Mouse (Mus musculus) myocyte (in vitro differentiated cells): ENCODE results near the gene Cask.
"Not testable (repeated sequence)": the region's sequence is repeated elsewhere in the genome, so short reads cannot be mapped to it uniquely, and the experiment has no call there.

Experiments used
- CEBPB ChIP-seq: IDR thresholded peaks from 2 replicates; pipeline ENCODE4 v1.6.1; 2011; ENCODE audit warnings: mild to moderate bottlenecking, moderate library complexity; ENCODE audit not compliant: poor library complexity, insufficient read depth, severe bottlenecking
- E2F4 ChIP-seq: IDR thresholded peaks from one replicate; pipeline ENCODE4 v1.6.1; 2011; ENCODE audit warnings: mild to moderate bottlenecking, control low read depth, moderate library complexity; ENCODE audit not compliant: insufficient read depth
- MYOD1 ChIP-seq, 3 experiments: IDR thresholded peaks; one replicate each; pipeline ENCODE4 v1.6.1; 2011; ENCODE audit warnings: control low read depth in 2 of 3, low read depth in 2 of 3, mild to moderate bottlenecking in 2 of 3, moderate library complexity in 1 of 3; ENCODE audit not compliant: insufficient read length in 2 of 3, control insufficient read depth in 1 of 3
- MYOG ChIP-seq, 3 experiments: IDR thresholded peaks; one replicate each; pipeline ENCODE4 v1.6.1; 2011; ENCODE audit warnings: control low read depth in 2 of 3, low read depth in 2 of 3, mild to moderate bottlenecking in 2 of 3; ENCODE audit not compliant: insufficient read length in 2 of 3, control insufficient read depth in 1 of 3, insufficient read depth in 1 of 3
- POLR2A ChIP-seq: IDR thresholded peaks from one replicate; pipeline ENCODE4 v1.6.1; 2011; ENCODE audit warnings: low read depth, mild to moderate bottlenecking, control low read depth, moderate library complexity; ENCODE audit not compliant: insufficient read length
- POLR2AphosphoS2 ChIP-seq: IDR thresholded peaks from one replicate; pipeline ENCODE4 v1.6.1; 2011; ENCODE audit warnings: low read depth, control low read depth; ENCODE audit not compliant: insufficient read length
- REST ChIP-seq: IDR thresholded peaks from one replicate; pipeline ENCODE4 v1.6.1; 2011; ENCODE audit warnings: mild to moderate bottlenecking, control low read depth, moderate library complexity; ENCODE audit not compliant: insufficient read depth, insufficient read length
- SRF ChIP-seq: IDR thresholded peaks from one replicate; pipeline ENCODE4 v1.6.1; 2011; ENCODE audit warnings: low read depth; ENCODE audit not compliant: control insufficient read depth, insufficient read length
- TCF12 ChIP-seq: IDR thresholded peaks from one replicate; pipeline ENCODE4 v1.6.1; 2011; ENCODE audit warnings: mild to moderate bottlenecking, control low read depth; ENCODE audit not compliant: poor library complexity, insufficient read depth, severe bottlenecking
- USF1 ChIP-seq: IDR thresholded peaks from one replicate; pipeline ENCODE4 v1.6.1; 2011; ENCODE audit warnings: low read depth, mild to moderate bottlenecking, control low read depth, moderate library complexity

- TF ChIP-seq POLR2A; REST; POLR2AphosphoS2; USF1; TCF12; MYOD1 (IDR thresholded peaks at IDR 0.05; ENCODE audit: control insufficient read depth in 1 of 3, insufficient read length in 2 of 3, low read depth in 2 of 3); E2F4; SRF; MYOG (IDR thresholded peaks at IDR 0.05; ENCODE audit: control insufficient read depth in 1 of 3, insufficient read depth in 1 of 3, insufficient read length in 2 of 3, low read depth in 2 of 3); CEBPB: not testable (repeated sequence)
Measured at GRCm38 (mm10) chrX:13730785-13731184, 120.4 kb downstream of the Cask start.
